ENCODE assay signal across 8 mouse cellular contexts in genomic region chr11:20831600-20832137, GRCm38 (mm10). TPM values are rescaled to one million over a fixed set of nuclear protein-coding genes. Genes with fewer than 3 reads are reported as not detected.
DNase-seq lines count a peak whose midpoint lies in the region; ATAC-seq lines count a peak whose summit lies in the region.

No protein-coding gene starts in this region.

- peak overlapping the region; percentile 89 for H3K4me3 ChIP-seq in neural tube, embryonic 11.5 days (ENCODE audit: low read depth, low read length)
- peak overlapping the region; percentile 95 for H3K4me3 ChIP-seq in stomach, embryonic 16.5 days (replicated peaks; ENCODE audit: low read length)

- H3K9me3 ChIP-seq in neural tube, embryonic 11.5 days (ENCODE audit: control insufficient read depth, low read length), result no peaks in the 10 kb centered on the region
- H3K9me3 ChIP-seq in stomach, embryonic 16.5 days (replicated peaks; ENCODE audit: control insufficient read depth, low read length), result no peaks in the 10 kb centered on the region

- peak overlapping the region; percentile 80 for H3K4me2 ChIP-seq in neural tube, embryonic 11.5 days (ENCODE audit: low read depth)
- H3K4me2 ChIP-seq in stomach, embryonic 16.5 days (ENCODE audit: low read depth, low read length), result peak overlapping the region; percentile 93

- 19% methylated on average over 11 of the region's 11 CpGs for WGBS in neural tube, embryonic 11.5 days
- WGBS in stomach, embryonic 16.5 days, result 12% methylated on average over 11 of the region's 11 CpGs

- no peak overlapping the region for H3K27ac ChIP-seq in neural tube, embryonic 11.5 days (ENCODE audit: low read depth, low read length)
- peak overlapping the region; percentile 82 for H3K27ac ChIP-seq in stomach, embryonic 16.5 days (ENCODE audit: low read length)

- H3K9ac ChIP-seq in neural tube, embryonic 11.5 days (ENCODE audit: low read length), result peak overlapping the region; percentile 91
- H3K9ac ChIP-seq in stomach, embryonic 16.5 days (ENCODE audit: low read length), result peak overlapping the region; percentile 96

- no peaks in the 10 kb centered on the region for H3K36me3 ChIP-seq in neural tube, embryonic 11.5 days (ENCODE audit: control insufficient read depth, insufficient read depth, low read length)
- H3K36me3 ChIP-seq in stomach, embryonic 16.5 days (ENCODE audit: control insufficient read depth, insufficient read depth, low read length), result peaks cover 10% of the 10 kb centered on the region; the same call in 1 of the 2 replicates

- H3K27me3 ChIP-seq in neural tube, embryonic 11.5 days (ENCODE audit: control insufficient read depth, insufficient read depth, low read length), result 0 out of 2 replicates have a peak, but pooled peaks cover 3% of the 10 kb centered on the region
- H3K27me3 ChIP-seq in stomach, embryonic 16.5 days (ENCODE audit: control insufficient read depth, insufficient read depth, low read length), result no peaks in the 10 kb centered on the region

- DNase-seq in neural tube, embryonic 11.5 days (ENCODE audit: low spot score), result no peak
- DNase-seq in neural tube, embryonic 10.5 days (ENCODE audit: extremely low spot score, low spot score), result no peak
- peak; percentile 34 for DNase-seq in cerebellum, adult 11-12 months
- DNase-seq in kidney, postnatal 14 days, result peak; percentile 12
- peak; percentile 49 for DNase-seq in lung, postnatal 36 days
- DNase-seq in ovary, postnatal 10 days (ENCODE audit: low spot score), result no peak

- peak; percentile 3; the same call in 1 of the 2 replicates for ATAC-seq in neural tube, embryonic 11.5 days (ENCODE audit: insufficient read depth, low FRiP score, low TSS enrichment)
- ATAC-seq in frontal cortex, adult (ENCODE audit: low TSS enrichment), result peak; percentile 31
- ATAC-seq in stomach, embryonic 16.5 days (ENCODE audit: insufficient read depth, low FRiP score), result peak; percentile 26; the same call in 1 of the 2 replicates

- peaks cover 7% of the 10 kb centered on the region for H3K4me1 ChIP-seq in neural tube, embryonic 11.5 days (ENCODE audit: control insufficient read depth, insufficient read depth, low read length)
- H3K4me1 ChIP-seq in stomach, embryonic 16.5 days (ENCODE audit: control insufficient read depth, insufficient read depth, low read length), result peaks cover 19% of the 10 kb centered on the region

RNA-seq across cellular contexts. Expression of gene Lgalsl, which starts 0.8 kb away (rescaled TPM):
- polyA plus RNA-seq in neural tube, embryonic 11.5 days (2014; fragmentation: Nextera tagmentation; extraction: Ambion mirVana), result 26.0 and 29.3 TPM in 2 replicates
- 29.9 and 33.6 TPM in 2 replicates for polyA plus RNA-seq in stomach, embryonic 16.5 days (2015; fragmentation: Nextera tagmentation; extraction: Ambion mirVana)

Comparison
In these comparisons a context has a peak if more than half of its experiments do, and no peak if none do; other contexts are left out.
1. DNase-seq: peak in cerebellum, adult 11-12 months (single experiment), kidney, postnatal 14 days (single experiment) and lung, postnatal 36 days (single experiment); none in neural tube, embryonic 11.5 days (single experiment), neural tube, embryonic 10.5 days (single experiment) and ovary, postnatal 10 days (single experiment).
2. Peak in every context shown above with its lines, with median percentiles within 50 percentile points of each other: ATAC-seq.